Mouse (Mus musculus) intestine, postnatal 0 days (tissue): ENCODE results near the gene Ccdc40. TPM values are rescaled to one million over a fixed set of nuclear protein-coding genes. Genes with fewer than 3 reads are reported as not detected.

Experiments used
- ATAC-seq: fragments of 200-750 bp; cut with Nextera tagmentation; 2 replicates; pipeline ENCODE4 v1.8.0; 2017; ENCODE audit warnings: mild to moderate bottlenecking, moderate TSS enrichment, moderate library complexity
- H3K27ac ChIP-seq: fragments of 300-500 bp; sonication (generic); 2 replicates; pipeline ENCODE4 v1.5.1; 2014; ENCODE audit warnings: mild to moderate bottlenecking, low read depth, low read length, moderate library complexity
- H3K27me3 ChIP-seq: fragments of 300-500 bp; sonication (generic); replicated peaks from 2 replicates; pipeline ENCODE4 v1.6.1; 2014; ENCODE audit warnings: low read length, mixed read lengths; ENCODE audit not compliant: control insufficient read depth, insufficient read depth
- H3K36me3 ChIP-seq: fragments of 300-500 bp; sonication (generic); 2 replicates; pipeline ENCODE4 v1.6.1; 2014; ENCODE audit warnings: mild to moderate bottlenecking, moderate library complexity; ENCODE audit not compliant: control insufficient read depth, insufficient read depth
- H3K4me1 ChIP-seq: fragments of 300-500 bp; sonication (generic); replicated peaks from 2 replicates; pipeline ENCODE4 v1.6.1; 2014; ENCODE audit warnings: antibody characterized with exemption, low read length, mixed read lengths; ENCODE audit not compliant: control insufficient read depth, insufficient read depth
- H3K4me2 ChIP-seq: fragments of 300-500 bp; sonication (generic); replicated peaks from 2 replicates; pipeline ENCODE4 v1.6.1; 2014; ENCODE audit warnings: low read depth, mild to moderate bottlenecking, moderate library complexity
- H3K4me3 ChIP-seq: fragments of 300-500 bp; sonication (generic); 2 replicates; pipeline ENCODE4 v1.5.1; 2014; ENCODE audit warnings: low read depth, low read length
- H3K9ac ChIP-seq: fragments of 300-500 bp; sonication (generic); 2 replicates; pipeline ENCODE4 v1.6.1; 2014; ENCODE audit warnings: mild to moderate bottlenecking, low read depth, low read length
- H3K9me3 ChIP-seq: fragments of 300-500 bp; sonication (generic); 2 replicates; pipeline ENCODE4 v1.6.1; 2016; ENCODE audit warnings: mixed run types; ENCODE audit not compliant: control insufficient read depth
- CTCF ChIP-seq: sonication (generic); IDR thresholded peaks from 2 replicates; pipeline ENCODE4 v1.5.1; 2016; ENCODE audit warnings: low read depth, mild to moderate bottlenecking, control low read depth, antibody characterized with exemption, moderate library complexity
- WGBS: fragments of 180-500 bp; shearing (Covaris S2); extraction: QIAGEN DNeasy Blood & Tissue Kit; methylation state at CpG from one replicate; pipeline ENCODE4 v1.1.7; 2014; 5-methylcytosine and 5-hydroxymethylcytosine counted together
- polyA plus RNA-seq: library from polyadenylated mRNA; unstranded; fragments of >200 nt; fragmentation: Nextera tagmentation; extraction: Ambion mirVana; gene quantifications from 2 replicates; pipeline ENCODE4 v1.2.1, GENCODE M21; 2015

The Ccdc40 gene
- polyA plus RNA-seq, 1 experiment from 2014 or later = 1.5 TPM

GRCm38 (mm10) chr11:119192176-119192575 lies 36.2 kb upstream of the Ccdc40 start:
- no peak overlapping the region for H3K4me2 ChIP-seq
- ATAC-seq = no peak
- H3K9me3 ChIP-seq = no peaks in the 10 kb centered on the region
- H3K27ac ChIP-seq = no peak overlapping the region
- peaks cover 4% of the 10 kb centered on the region; the same call in 1 of the 2 replicates for H3K4me1 ChIP-seq
- H3K36me3 ChIP-seq = no peaks in the 10 kb centered on the region
- H3K9ac ChIP-seq = no peak overlapping the region
- TF ChIP-seq CTCF = no peak
- 44% methylated on average over 5 of the region's 5 CpGs for WGBS
- no peaks in the 10 kb centered on the region for H3K27me3 ChIP-seq
- no peak overlapping the region for H3K4me3 ChIP-seq

DNA sequence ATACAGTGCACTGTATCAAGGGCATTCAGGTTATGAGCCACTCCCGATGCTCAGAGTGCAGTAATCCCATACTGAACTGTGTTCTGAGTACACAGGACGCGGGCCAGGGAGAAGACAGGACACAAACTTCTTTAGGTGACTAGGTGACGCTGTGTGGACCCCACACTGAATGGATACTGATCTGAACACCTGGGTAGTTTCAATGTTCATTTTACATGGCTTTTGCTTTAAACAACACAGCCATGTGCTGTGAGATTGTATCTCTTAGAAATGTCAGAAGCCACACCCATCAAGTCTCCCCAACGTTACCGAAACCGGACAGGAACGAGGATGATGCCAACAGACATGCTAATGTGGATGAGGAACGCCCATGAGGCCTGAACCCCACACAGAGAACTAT lies 35.8 kb upstream of the Ccdc40 start:
- Histone ChIP-seq H3K4me1 (peaks cover 2% of the 10 kb centered on the region; the same call in 1 of the 2 replicates), H3K27ac (no peak overlapping the region)
- WGBS = 58% methylated on average over 9 of the region's 9 CpGs

DNA sequence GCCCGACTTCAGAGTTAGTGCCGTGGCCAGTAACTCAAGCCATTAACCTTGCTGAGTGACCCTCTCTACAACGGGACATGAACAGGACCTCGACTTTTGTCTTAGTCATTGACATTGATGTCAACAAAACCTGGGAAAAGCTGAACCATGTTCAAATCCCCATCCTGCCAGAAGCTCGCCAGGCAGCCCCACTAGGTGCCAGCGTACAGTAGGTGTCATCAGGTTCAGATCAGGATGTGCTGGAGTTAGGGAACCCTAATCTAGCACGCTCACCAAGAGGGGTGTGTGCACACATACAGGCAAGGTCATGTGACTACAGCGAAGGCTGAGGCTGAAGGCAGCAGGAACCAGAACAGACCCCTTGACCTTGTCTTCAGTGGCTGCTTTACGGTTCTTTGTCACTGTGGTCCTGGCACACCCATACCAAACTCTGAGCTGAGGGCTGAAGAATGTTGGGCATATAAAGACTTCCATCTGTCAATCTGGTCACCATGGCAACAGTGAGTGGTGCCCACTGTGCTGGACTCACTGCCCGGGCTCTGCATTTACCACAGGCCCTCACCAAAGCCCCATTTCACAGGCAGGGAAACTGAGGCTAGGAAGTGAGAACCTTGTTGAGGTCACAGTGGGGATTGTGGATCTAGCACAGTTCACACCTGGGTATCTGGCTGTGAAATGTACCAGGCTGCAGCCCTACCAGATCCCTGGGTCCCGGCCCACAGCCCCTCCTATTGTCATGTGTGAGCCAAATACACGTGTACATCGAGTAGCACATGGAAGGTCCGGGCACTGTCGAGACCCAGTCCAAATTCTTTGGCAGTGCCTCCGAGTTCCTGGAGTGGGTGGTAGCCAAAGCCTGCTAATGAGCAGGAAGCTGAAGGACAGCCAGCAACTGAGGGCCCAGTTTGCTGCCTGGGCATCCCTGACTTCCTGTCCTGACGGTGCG lies 30.5 kb upstream of the Ccdc40 start:
- no peaks in the 10 kb centered on the region for H3K27me3 ChIP-seq
- ATAC-seq = no peak
- no peak overlapping the region for H3K4me3 ChIP-seq
- no peak overlapping the region for H3K9ac ChIP-seq
- no peaks in the 10 kb centered on the region for H3K4me1 ChIP-seq
- H3K36me3 ChIP-seq = peaks cover 4% of the 10 kb centered on the region; the same call in 1 of the 2 replicates
- WGBS = 88% methylated on average over 18 of the region's 18 CpGs
- H3K9me3 ChIP-seq = no peaks in the 10 kb centered on the region
- H3K27ac ChIP-seq = no peak overlapping the region
- no peak for TF ChIP-seq CTCF
- H3K4me2 ChIP-seq = no peak overlapping the region

More for the DNA sequence above, 35.8 kb upstream of the Ccdc40 start:
- TF ChIP-seq CTCF = no peak
- no peak for ATAC-seq
- H3K36me3 ChIP-seq = no peaks in the 10 kb centered on the region
- no peaks in the 10 kb centered on the region for H3K27me3 ChIP-seq
- H3K4me2 ChIP-seq = no peak overlapping the region
- no peak overlapping the region for H3K4me3 ChIP-seq
- no peak overlapping the region for H3K9ac ChIP-seq
- no peaks in the 10 kb centered on the region for H3K9me3 ChIP-seq

DNA sequence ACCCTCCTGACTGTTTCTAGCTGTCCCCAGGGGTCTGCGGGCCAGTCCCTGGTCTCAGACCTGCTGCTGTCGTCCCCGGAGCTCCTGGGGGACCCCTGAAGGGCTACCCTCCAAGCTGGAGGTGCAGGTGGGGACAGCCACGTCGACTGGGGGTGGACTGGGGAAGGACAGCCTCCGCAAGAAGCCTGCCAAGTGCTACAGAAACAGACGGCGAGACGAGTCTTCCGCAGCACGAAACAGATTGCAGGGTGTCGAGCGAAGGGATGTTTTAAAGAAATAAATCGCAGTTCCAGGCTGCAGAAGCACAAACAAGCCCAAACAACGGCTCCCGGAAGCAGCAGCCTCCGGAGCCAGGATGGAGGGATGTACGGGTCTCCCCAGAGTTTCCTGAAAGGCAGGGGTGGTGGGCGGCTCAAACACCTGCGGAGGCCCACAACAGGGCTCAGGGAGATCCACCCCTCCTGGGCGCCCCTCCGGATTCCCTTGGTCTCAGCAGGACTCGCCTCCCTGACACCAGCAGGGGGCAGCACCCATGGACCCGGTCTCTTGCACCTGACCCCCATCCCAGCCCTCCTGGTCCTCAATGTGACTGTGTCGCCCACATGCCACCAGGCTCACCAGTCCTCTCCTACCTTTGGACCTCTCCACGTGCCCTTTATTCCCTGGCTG lies 29.7 kb upstream of the Ccdc40 start:
- WGBS = 56% methylated on average over 26 of the region's 26 CpGs
- Histone ChIP-seq H3K27me3 (no peaks in the 10 kb centered on the region), H3K27ac (no peak overlapping the region), H3K36me3 (peaks cover 7% of the 10 kb centered on the region; the same call in 1 of the 2 replicates), H3K9me3 (no peaks in the 10 kb centered on the region), H3K4me1 (no peaks in the 10 kb centered on the region), H3K9ac (no peak overlapping the region), H3K4me2 (no peak overlapping the region), H3K4me3 (no peak overlapping the region)
- peak; percentile 68 for TF ChIP-seq CTCF
- ATAC-seq = no peak

- WGBS = 82% methylated on average over 4 of the region's 4 CpGs
- no peak for ATAC-seq
- Histone ChIP-seq H3K4me1 (no peaks in the 10 kb centered on the region), H3K27ac (no peak overlapping the region), H3K27me3 (no peaks in the 10 kb centered on the region), H3K4me2 (no peak overlapping the region), H3K9me3 (no peaks in the 10 kb centered on the region), H3K9ac (no peak overlapping the region), H3K4me3 (no peak overlapping the region), H3K36me3 (peaks cover 7% of the 10 kb centered on the region; the same call in 1 of the 2 replicates)
- no peak for TF ChIP-seq CTCF
Observed at GRCm38 (mm10) chr11:119199233-119199601, 29.2 kb upstream of the Ccdc40 start.

GRCm38 (mm10) chr11:119203423-119203822 lies 24.9 kb upstream of the Ccdc40 start:
- WGBS = 51% methylated on average over 5 of the region's 5 CpGs
- H3K4me2 ChIP-seq = no peak overlapping the region
- H3K4me1 ChIP-seq = no peaks in the 10 kb centered on the region
- H3K9me3 ChIP-seq = no peaks in the 10 kb centered on the region
- no peak overlapping the region for H3K9ac ChIP-seq
- TF ChIP-seq CTCF = peak; percentile 91
- peaks cover 19% of the 10 kb centered on the region; the same call in 1 of the 2 replicates for H3K36me3 ChIP-seq
- H3K4me3 ChIP-seq = no peak overlapping the region
- H3K27me3 ChIP-seq = no peaks in the 10 kb centered on the region
- ATAC-seq = peak; percentile 36; the same call in 1 of the 2 replicates
- no peak overlapping the region for H3K27ac ChIP-seq
